Mouse (Mus musculus) bone marrow macrophage, adult 2 months (primary cell): ENCODE measurements at regions not wholly inside any gene's neighbourhood (a gene's known extent, or its start where the extent isn't known, plus 50 kb on each side); places are given as distances from the start of the nearest gene placed in this dataset.

Source experiments
- CTCF ChIP-seq: IDR thresholded peaks from 2 replicates; pipeline ENCODE4 v1.5.1; 2012; ENCODE audit warnings: low read depth, mild to moderate bottlenecking, low read length, moderate library complexity
- POLR2A ChIP-seq: IDR thresholded peaks from 2 replicates; pipeline ENCODE4 v1.6.1; 2012; ENCODE audit warnings: mild to moderate bottlenecking, low read depth, low read length, borderline replicate concordance

GRCm38 (mm10) chr13:63644308-63644707 is 70.9 kb upstream of the Ptch1 start:
- TF ChIP-seq CTCF (no peak), POLR2A (no peak)
